8 mouse cellular contexts compared by ENCODE assay signal in the genomic region with DNA sequence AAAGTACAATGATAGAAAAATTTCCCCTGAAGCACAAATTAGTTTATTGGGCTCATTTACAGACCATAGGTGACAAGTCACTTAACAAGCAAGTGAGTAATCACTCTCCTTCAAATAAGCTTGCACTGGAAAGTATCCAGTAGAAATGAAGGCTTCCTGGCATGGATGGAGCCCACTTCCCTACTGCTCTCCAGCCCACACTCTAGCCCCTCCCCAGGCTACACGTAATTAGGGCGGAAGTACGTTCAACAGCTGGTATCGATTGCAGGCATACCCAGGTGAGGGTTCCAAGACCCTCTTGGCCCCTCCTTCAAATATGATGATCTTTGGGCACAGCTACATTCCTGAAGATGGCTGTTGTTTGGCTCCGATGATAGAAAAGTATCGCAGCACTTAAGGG. TPM values are rescaled to one million over a fixed set of nuclear protein-coding genes. Genes with fewer than 3 reads are reported as not detected.
DNase-seq lines count a peak whose midpoint lies in the region; ATAC-seq and TF ChIP-seq lines count a peak whose summit lies in the region.
"Had no signal": no experiment of that assay in that cellular context is flagged by ENCODE, and none has a peak within 500 bp of the region (broad histone marks: within the 10 kb centered on the region; RNA-seq: fewer than 3 reads in every experiment).

No protein-coding gene starts in this region.

- no peak overlapping the region for H3K9ac ChIP-seq in kidney, embryonic 15.5 days
- no peak overlapping the region for H3K9ac ChIP-seq in embryonic facial prominence, embryonic 14.5 days (ENCODE audit: low read depth, low read length)
- no peak overlapping the region for H3K9ac ChIP-seq in intestine, embryonic 15.5 days

- no peak for ATAC-seq in kidney, embryonic 15.5 days (replicated peaks; ENCODE audit: low FRiP score)
- no peak for ATAC-seq in embryonic facial prominence, embryonic 14.5 days (ENCODE audit: low read depth)
- no peak for ATAC-seq in intestine, embryonic 15.5 days

- H3K36me3 ChIP-seq in kidney, embryonic 15.5 days, result peaks cover 5% of the 10 kb centered on the region; the same call in 1 of the 2 replicates
- H3K36me3 ChIP-seq in embryonic facial prominence, embryonic 14.5 days (ENCODE audit: control insufficient read depth, insufficient read depth, low read length), result no peaks in the 10 kb centered on the region
- no peaks in the 10 kb centered on the region for H3K36me3 ChIP-seq in intestine, embryonic 15.5 days
- no peaks in the 10 kb centered on the region for H3K36me3 ChIP-seq in myocyte (ENCODE audit: control insufficient read depth, insufficient read depth)

- peak overlapping the region; percentile 80; the same call in 1 of the 2 replicates for H3K4me2 ChIP-seq in kidney, embryonic 15.5 days
- H3K4me2 ChIP-seq in embryonic facial prominence, embryonic 14.5 days (ENCODE audit: low read depth, low read length), result peak overlapping the region; percentile 70
- peak overlapping the region; percentile 71 for H3K4me2 ChIP-seq in intestine, embryonic 15.5 days (replicated peaks)
- peak overlapping the region; percentile 85 for H3K4me2 ChIP-seq in myocyte (ENCODE audit: low read depth)

- WGBS in kidney, embryonic 15.5 days, result 39% methylated on average over 6 of the region's 6 CpGs
- 38% methylated on average over 6 of the region's 6 CpGs for WGBS in embryonic facial prominence, embryonic 14.5 days
- WGBS in intestine, embryonic 15.5 days, result 55% methylated on average over 6 of the region's 6 CpGs

- H3K4me1 ChIP-seq in kidney, embryonic 15.5 days, result peaks cover 24% of the 10 kb centered on the region
- peaks cover 22% of the 10 kb centered on the region for H3K4me1 ChIP-seq in embryonic facial prominence, embryonic 14.5 days (ENCODE audit: control insufficient read depth, insufficient read depth, low read length)
- H3K4me1 ChIP-seq in intestine, embryonic 15.5 days (replicated peaks), result peaks cover 13% of the 10 kb centered on the region

- H3ac ChIP-seq in myocyte (ENCODE audit: control insufficient read depth, insufficient read length), result peak overlapping the region; percentile 12

- H3K27ac ChIP-seq in kidney, embryonic 15.5 days, result no peak overlapping the region
- no peak overlapping the region for H3K27ac ChIP-seq in embryonic facial prominence, embryonic 14.5 days (replicated peaks; ENCODE audit: low read depth, low read length)
- no peak overlapping the region for H3K27ac ChIP-seq in intestine, embryonic 15.5 days

- H3K27me3 ChIP-seq in kidney, embryonic 15.5 days, result no peaks in the 10 kb centered on the region
- no peaks in the 10 kb centered on the region for H3K27me3 ChIP-seq in embryonic facial prominence, embryonic 14.5 days (replicated peaks; ENCODE audit: control insufficient read depth, insufficient read depth, low read length)
- H3K27me3 ChIP-seq in intestine, embryonic 15.5 days (replicated peaks), result no peaks in the 10 kb centered on the region
- H3K27me3 ChIP-seq in myocyte (ENCODE audit: control insufficient read depth, insufficient read depth, insufficient read length), result no peaks in the 10 kb centered on the region

- DNase-seq in kidney, adult 18-20 months, result no peak
- DNase-seq in embryonic facial prominence, embryonic 14.5 days (ENCODE audit: low spot score), result no peak
- no peak for DNase-seq in adrenal gland, postnatal 14 days
- DNase-seq in frontal cortex, postnatal 36 days (ENCODE audit: low spot score in 2 of 2), result no peak
- DNase-seq: kidney, adult 9 months had no signal

- TF ChIP-seq POLR2A in myocyte (IDR thresholded peaks at IDR 0.05; ENCODE audit: insufficient read length, low read depth), result no peak

- H3K4me3 ChIP-seq in kidney, embryonic 15.5 days (replicated peaks), result peak overlapping the region; percentile 98; the same call in 1 of the 2 replicates
- no peak overlapping the region; the same call in 1 of the 2 replicates for H3K4me3 ChIP-seq in embryonic facial prominence, embryonic 14.5 days (ENCODE audit: low read depth, low read length)
- H3K4me3 ChIP-seq in intestine, embryonic 15.5 days (replicated peaks), result no peak overlapping the region
- peak overlapping the region; percentile 83 for H3K4me3 ChIP-seq in myocyte

- H3K9me3 ChIP-seq in kidney, embryonic 15.5 days (replicated peaks), result no peaks in the 10 kb centered on the region
- H3K9me3 ChIP-seq in embryonic facial prominence, embryonic 14.5 days (ENCODE audit: control insufficient read depth, low read length), result no peaks in the 10 kb centered on the region
- H3K9me3 ChIP-seq in intestine, embryonic 15.5 days, result no peaks in the 10 kb centered on the region

- H3K79me2 ChIP-seq in myocyte (ENCODE audit: control insufficient read depth, insufficient read depth), result peaks cover 39% of the 10 kb centered on the region

TF ChIP-seq in myocyte, 11 proteins besides CTCF, POLR2A, EP300 and RAD21:
- TF ChIP-seq MYOD1 (IDR thresholded peaks at IDR 0.05; ENCODE audit: control insufficient read depth in 1 of 3, insufficient read length in 2 of 3, low read depth in 2 of 3), result no peak
- TF ChIP-seq USF1 (IDR thresholded peaks at IDR 0.05; ENCODE audit: low read depth), result no peak
- TF ChIP-seq MAX (IDR thresholded peaks at IDR 0.05; ENCODE audit: low read depth), result no peak
- TF ChIP-seq E2F4 (IDR thresholded peaks at IDR 0.05; ENCODE audit: insufficient read depth), result no peak
- TF ChIP-seq CEBPB (IDR thresholded peaks at IDR 0.05; ENCODE audit: insufficient read depth, poor library complexity, severe bottlenecking), result no peak
- no peak for TF ChIP-seq POLR2AphosphoS2 (IDR thresholded peaks at IDR 0.05; ENCODE audit: insufficient read length, low read depth)
- TF ChIP-seq REST (IDR thresholded peaks at IDR 0.05; ENCODE audit: insufficient read depth, insufficient read length), result no peak
- TF ChIP-seq TCF3 (IDR thresholded peaks at IDR 0.05; ENCODE audit: insufficient read length, low read depth), result no peak
- TF ChIP-seq SRF (IDR thresholded peaks at IDR 0.05; ENCODE audit: control insufficient read depth, insufficient read length, low read depth), result no peak
- no peak for TF ChIP-seq TCF12 (IDR thresholded peaks at IDR 0.05; ENCODE audit: insufficient read depth, poor library complexity, severe bottlenecking)
- no peak for TF ChIP-seq MYOG (IDR thresholded peaks at IDR 0.05; ENCODE audit: control insufficient read depth in 1 of 3, insufficient read depth in 1 of 3, insufficient read length in 2 of 3, low read depth in 2 of 3)

RNA-seq across cellular contexts. Expression of gene Ist1, which starts 1.1 kb away (rescaled TPM):
- 136 and 141 TPM in 2 replicates for polyA plus RNA-seq in kidney, embryonic 15.5 days (2015; fragmentation: Nextera tagmentation; extraction: Ambion mirVana)
- 118 and 136 TPM in 2 replicates for polyA plus RNA-seq in embryonic facial prominence, embryonic 14.5 days (2014; fragmentation: Nextera tagmentation; extraction: Ambion mirVana)
- polyA plus RNA-seq in intestine, embryonic 15.5 days (2015; fragmentation: Nextera tagmentation; extraction: Ambion mirVana), result 119 and 128 TPM in 2 replicates
- polyA plus RNA-seq in myocyte (2012; fragmentation: generic; extraction: Trizol), result 44.1 TPM
- 75.4 and 85.1 TPM in 2 replicates for total RNA-seq in adrenal gland, postnatal 14 days (2021)

RNA-seq across cellular contexts. Expression of gene Zfp821, which starts 11.2 kb away (rescaled TPM):
- polyA plus RNA-seq in kidney, embryonic 15.5 days (2015; fragmentation: Nextera tagmentation; extraction: Ambion mirVana), result 28.1 and 31.6 TPM in 2 replicates
- polyA plus RNA-seq in embryonic facial prominence, embryonic 14.5 days (2014; fragmentation: Nextera tagmentation; extraction: Ambion mirVana), result 22.4 and 24.9 TPM in 2 replicates
- 17.3 and 17.9 TPM in 2 replicates for polyA plus RNA-seq in intestine, embryonic 15.5 days (2015; fragmentation: Nextera tagmentation; extraction: Ambion mirVana)
- 10.7 TPM for polyA plus RNA-seq in myocyte (2012; fragmentation: generic; extraction: Trizol)
- 10.9 and 13.4 TPM in 2 replicates for total RNA-seq in adrenal gland, postnatal 14 days (2021)

RNA-seq across cellular contexts. Expression of gene Atxn1l, which starts 43.4 kb away (rescaled TPM):
- 7.3 and 7.9 TPM in 2 replicates for polyA plus RNA-seq in kidney, embryonic 15.5 days (2015; fragmentation: Nextera tagmentation; extraction: Ambion mirVana)
- polyA plus RNA-seq in embryonic facial prominence, embryonic 14.5 days (2014; fragmentation: Nextera tagmentation; extraction: Ambion mirVana), result 7.9 and 9.2 TPM in 2 replicates
- polyA plus RNA-seq in intestine, embryonic 15.5 days (2015; fragmentation: Nextera tagmentation; extraction: Ambion mirVana), result 5.4 and 5.7 TPM in 2 replicates
- polyA plus RNA-seq in myocyte (2012; fragmentation: generic; extraction: Trizol), result 11.0 TPM
- 41.2 and 47.6 TPM in 2 replicates for total RNA-seq in adrenal gland, postnatal 14 days (2021)

Comparison
In these comparisons a context has a peak if more than half of its experiments do, and no peak if none do; other contexts are left out.
1. H3K4me3 ChIP-seq: peak in kidney, embryonic 15.5 days (single experiment) and myocyte (single experiment); none in embryonic facial prominence, embryonic 14.5 days (single experiment) and intestine, embryonic 15.5 days (single experiment).
2. Peak in every context shown above with its lines, with median percentiles within 50 percentile points of each other: H3K4me2 ChIP-seq.